Comparison of ENCODE assay signal across 8 mouse cellular contexts in genomic region chr10:24312191-24312611, GRCm38 (mm10).
DNase-seq lines count a peak whose midpoint lies in the region; ATAC-seq and TF ChIP-seq lines count a peak whose summit lies in the region.

No protein-coding gene starts in this region.

- DNase-seq in Patski (ENCODE audit: low read depth, low spot score), result peak; percentile 53
- DNase-seq in cerebellum, adult 9-10 months, result peak; percentile 47
- DNase-seq in gastrocnemius, adult 18-20 months (ENCODE audit: low spot score), result peak; percentile 75
- peak; percentile 54 to 56 for DNase-seq in layer of hippocampus, postnatal 36 days
- DNase-seq in lung, postnatal 36 days, result peak; percentile 87
- DNase-seq in right cerebral cortex, adult 18-20 months, result peak; percentile 83

- H3K9me3 ChIP-seq in hindbrain, embryonic 15.5 days, result no peaks in the 10 kb centered on the region

- peaks cover 6% of the 10 kb centered on the region for H3K27me3 ChIP-seq in Patski
- no peaks in the 10 kb centered on the region for H3K27me3 ChIP-seq in hindbrain, embryonic 15.5 days

- peak; percentile 88 for TF ChIP-seq CTCF in Patski (IDR thresholded peaks at IDR 0.05)

- POLR2A ChIA-PET in Patski (lab: Charles Lee), result interaction anchor here (0.6 kb wide), 1 partner anchor 96 kb away, joined by 3 read pairs; no protein-coding TSS in a partner anchor

- 0 out of 2 replicates have a peak overlapping the region, but pooled peaks have one; percentile 11 for H3K4me3 ChIP-seq in hindbrain, embryonic 15.5 days

- H3K9ac ChIP-seq in hindbrain, embryonic 15.5 days, result no peak overlapping the region

- H3K4me1 ChIP-seq in hindbrain, embryonic 15.5 days (replicated peaks), result 0 out of 2 replicates have a peak, but pooled peaks cover 4% of the 10 kb centered on the region

- CTCF ChIA-PET in Patski (lab: Charles Lee), result interaction anchor here (0.7 to 2.8 kb wide), 25 partner anchors 9 to 501 kb away, joined by 3 to 20 read pairs (median 4); no protein-coding TSS in a partner anchor

- H3K36me3 ChIP-seq in hindbrain, embryonic 15.5 days, result no peaks in the 10 kb centered on the region

- H3K27ac ChIP-seq in hindbrain, embryonic 15.5 days (replicated peaks), result no peak overlapping the region

- in situ Hi-C loops in Patski (cut with MboI; ENCODE audit: low pct_unique_long_range_greater_than_20kb), result no loop called here

- WGBS in hindbrain, embryonic 15.5 days, result under 1% methylated on average over 9 of the region's 9 CpGs

- H3K4me2 ChIP-seq in hindbrain, embryonic 15.5 days, result peak overlapping the region; percentile 44

- ATAC-seq in Patski, result peak; percentile 85
- ATAC-seq in hindbrain, embryonic 15.5 days (ENCODE audit: low FRiP score, low read depth), result peak; percentile 74; the same call in 1 of the 2 replicates
- ATAC-seq in erythroblast, adult 5-6 weeks (replicated peaks; ENCODE audit: low FRiP score, poor library complexity, severe bottlenecking), result no peak
